Mouse (Mus musculus) cortical plate, adult 2 months (tissue): ENCODE results near the gene Mrln.

Experiments
- CTCF ChIP-seq: fragments of 200-500 bp; IDR thresholded peaks from 2 replicates; pipeline ENCODE4 v1.5.1; 2011; ENCODE audit warnings: mild to moderate bottlenecking, control low read depth, low read length; ENCODE audit not compliant: insufficient read depth; ENCODE audit errors: extremely low read depth
- POLR2A ChIP-seq: fragments of 200-500 bp; IDR thresholded peaks from 2 replicates; pipeline ENCODE4 v1.6.1; 2011; ENCODE audit warnings: mild to moderate bottlenecking, low read length, control low read depth; ENCODE audit not compliant: insufficient read depth; ENCODE audit errors: extremely low read depth

DNA sequence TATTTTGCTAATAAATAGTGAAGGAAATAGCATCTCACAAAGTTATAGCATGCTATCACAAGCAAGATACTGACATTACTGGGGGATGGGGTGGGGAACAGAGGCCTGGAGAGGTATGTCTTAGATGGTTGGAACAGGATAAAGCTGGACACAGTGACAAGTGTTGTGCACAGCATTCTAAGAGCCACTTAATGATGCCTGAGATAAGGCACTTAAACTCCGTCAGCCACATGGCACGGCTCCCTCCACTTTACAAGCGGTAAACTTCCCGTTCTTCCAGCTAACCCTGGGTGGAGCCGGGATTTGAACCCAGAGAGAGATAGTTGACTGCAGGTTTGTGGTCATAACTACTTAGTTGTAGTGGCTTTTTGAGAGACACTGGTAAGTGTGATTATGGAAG, 38.0 kb upstream of the Mrln start:
- no peak for TF ChIP-seq POLR2A
- no peak for TF ChIP-seq CTCF
